Mouse (Mus musculus) adrenal gland, adult (tissue): ENCODE measurements around the gene Magi1.
A peak's percentile ranks its signal among the peaks of the same experiment; 100 is the strongest.

Experiments
- DNase-seq, 2 experiments: peaks; one replicate each; pipeline ENCODE4 v3.0.0; 2022 to 2023; ENCODE audit warnings: low spot score in 1 of 2; ENCODE audit not compliant: inconsistent age in 2 of 2

Magi1 gene

DNA sequence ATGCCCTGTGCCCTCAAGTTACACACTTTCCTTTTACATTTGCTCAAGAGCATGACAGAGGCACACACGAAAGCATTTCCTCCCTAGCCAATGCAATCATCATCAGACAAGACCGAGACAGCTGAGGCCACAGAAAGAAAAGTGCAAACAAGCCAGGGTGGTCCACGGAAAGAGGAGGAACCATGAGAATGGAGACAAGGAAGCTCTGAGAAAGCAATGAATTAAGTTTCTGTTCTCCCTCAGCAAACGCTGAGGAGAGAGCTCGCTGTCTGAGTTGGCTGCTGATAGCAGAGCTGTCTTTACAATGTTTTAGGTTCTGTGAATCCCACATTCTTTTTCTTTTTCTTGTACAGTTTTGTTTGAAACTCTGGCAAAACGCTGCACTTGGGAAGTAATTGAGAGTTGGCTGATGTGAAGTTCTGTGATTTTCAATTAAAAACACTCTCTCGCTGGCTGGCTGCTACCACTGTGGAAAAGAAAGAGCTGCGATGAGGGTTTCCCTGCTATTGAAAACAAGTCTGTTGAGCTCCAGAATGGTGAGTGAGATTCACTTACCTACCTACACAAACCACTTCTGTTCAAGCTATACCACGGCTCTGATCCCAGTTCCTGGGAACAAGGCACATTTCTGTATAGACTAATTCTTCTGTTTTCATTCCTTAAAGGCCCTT, 120.3 kb downstream of the Magi1 start:
- no peak for DNase-seq

DNA sequence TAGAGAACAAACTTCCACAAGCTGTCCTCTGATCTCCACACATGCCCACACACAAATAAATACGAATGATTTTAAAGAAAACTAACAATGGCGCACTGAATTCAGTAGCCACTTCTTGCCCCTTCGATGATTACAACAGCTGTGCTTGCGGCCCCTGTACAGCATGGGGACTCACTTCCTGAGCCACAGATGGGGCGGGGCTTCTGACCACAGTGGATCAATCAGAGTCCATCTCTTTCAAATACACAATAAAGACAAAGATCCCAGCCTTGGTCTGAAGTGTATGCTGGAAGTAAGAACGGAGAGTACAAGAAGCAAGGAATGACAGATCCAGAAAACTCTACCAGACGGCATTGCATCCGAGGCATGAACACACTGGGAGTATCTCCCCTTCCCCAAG, 120.8 kb downstream of the Magi1 start:
- DNase-seq, result no peak

DNA sequence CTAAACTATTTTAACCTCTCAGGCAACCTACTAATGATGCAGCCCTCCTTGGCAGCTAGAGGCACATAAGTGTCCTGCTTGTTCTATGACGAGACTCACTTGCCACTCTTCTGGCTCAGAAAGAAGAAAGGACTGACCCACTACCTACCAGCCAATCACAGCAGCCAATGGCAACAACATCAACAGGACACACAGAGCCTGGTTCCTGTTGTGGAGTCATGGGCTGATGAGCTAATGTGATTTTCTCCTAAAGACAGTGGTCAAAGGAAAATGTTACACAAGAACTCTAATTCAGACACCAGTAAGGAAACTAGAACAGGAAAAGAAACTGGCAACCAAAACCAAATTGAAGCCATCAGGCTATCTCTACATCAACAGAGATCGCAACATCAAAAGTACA, 124.5 kb downstream of the Magi1 start:
- no peak for DNase-seq

DNA sequence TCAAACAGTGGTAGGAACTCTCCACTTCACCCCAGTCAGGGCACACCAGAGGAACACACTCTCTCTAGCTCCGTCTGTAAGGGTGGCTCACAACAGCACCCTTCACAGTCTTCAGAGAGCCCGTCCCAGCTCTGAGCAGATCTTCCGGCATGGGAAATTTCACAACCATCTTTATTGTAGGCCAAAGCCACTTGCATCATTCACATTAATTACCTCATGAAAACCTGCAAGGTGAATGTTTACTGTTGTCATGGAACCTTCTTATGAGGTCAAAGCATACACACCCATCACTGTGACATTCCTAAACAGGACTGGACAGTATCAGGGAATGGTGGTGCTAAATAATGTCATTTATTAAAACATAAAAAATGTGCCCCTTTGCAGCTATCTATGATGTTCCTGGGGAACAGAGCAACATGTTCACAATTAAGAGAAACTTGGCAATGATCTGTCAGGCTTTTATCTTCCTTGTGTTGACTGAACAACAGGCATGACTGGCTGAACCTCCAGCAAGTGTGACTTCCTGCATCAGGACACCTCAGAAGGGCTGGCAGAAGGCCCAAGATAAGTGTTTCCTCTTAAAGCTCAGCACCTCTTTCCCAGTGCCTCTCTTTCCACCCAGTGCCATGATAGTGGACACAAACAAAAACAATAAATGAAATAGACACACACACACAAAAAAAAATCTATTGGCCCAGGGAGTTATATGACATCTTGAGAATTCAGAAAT, 125.4 kb downstream of the Magi1 start:
- DNase-seq, result peak in 1 of 2 experiments; percentile 68

DNA sequence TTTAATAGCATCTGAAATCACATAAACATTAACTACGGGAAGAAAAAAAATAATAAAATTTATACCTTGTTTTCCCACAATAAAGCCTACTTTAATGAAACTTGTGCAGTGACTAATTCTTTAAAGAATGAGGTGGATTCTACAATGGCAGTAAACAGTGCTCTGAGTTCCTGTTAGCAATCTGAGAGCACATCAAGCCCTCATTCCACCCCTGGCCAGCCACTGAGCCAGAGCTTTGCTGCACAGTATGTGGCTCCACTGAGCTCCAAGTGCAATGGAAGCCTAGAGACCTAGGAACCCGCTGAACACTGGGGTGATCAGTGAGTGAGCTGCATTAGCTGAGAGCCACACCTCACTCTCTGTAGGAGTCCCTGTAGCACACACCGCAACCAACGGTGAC, 127.7 kb downstream of the Magi1 start:
- DNase-seq, result no peak

DNA sequence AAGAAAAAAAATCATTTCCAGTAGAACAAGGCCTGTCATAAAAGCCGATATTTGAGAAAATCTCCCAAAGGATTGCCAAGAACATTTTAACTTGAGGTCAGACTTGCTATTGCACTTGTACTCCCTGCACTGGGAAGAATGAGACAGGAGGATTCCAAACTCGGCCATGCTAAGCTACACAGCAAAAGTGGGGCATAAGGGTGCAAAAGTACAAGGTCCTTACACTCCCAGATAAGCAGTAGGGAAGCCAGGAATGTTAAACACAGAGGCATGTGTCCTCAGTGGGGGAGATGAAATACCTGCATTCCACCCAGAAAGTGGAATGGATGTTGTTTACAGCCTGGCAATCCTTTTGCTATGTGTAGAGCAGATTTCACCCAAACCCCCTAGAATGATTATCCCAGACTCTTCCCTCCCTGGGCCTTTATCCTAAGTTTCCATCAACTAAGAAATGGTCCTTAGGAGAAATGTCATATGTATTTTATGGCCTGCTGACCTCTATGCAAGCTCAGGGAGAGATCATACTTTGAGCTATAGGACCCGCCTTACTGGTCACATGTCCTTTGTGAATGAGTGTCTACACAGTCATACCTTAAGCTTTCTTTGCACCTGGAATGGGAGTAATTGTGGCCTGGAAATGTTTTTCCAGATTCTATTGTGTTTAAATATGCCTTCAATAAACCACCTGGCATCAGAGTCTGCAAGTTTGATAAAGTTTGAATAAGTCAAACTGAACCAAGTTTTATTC, 128.7 kb downstream of the Magi1 start:
- DNase-seq, result no peak

DNA sequence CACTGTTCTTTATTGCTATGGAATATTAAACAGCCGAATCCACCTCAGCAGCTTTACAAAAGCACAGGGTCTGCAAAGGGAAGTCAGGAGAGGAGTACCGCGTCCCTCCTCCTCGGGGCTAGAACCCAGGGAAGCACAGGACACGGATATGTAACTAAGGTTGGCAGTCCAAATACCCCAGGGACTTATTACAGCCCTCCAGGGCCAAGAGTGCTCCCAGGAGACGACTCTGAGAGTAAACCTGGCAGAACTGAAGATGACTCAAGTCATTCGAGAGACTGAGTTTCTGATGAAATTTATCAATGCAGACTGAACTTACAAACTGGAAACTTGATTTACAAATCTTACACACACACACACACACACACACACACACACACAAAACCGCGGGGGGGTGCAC, 130.8 kb downstream of the Magi1 start:
- DNase-seq, result no peak

DNA sequence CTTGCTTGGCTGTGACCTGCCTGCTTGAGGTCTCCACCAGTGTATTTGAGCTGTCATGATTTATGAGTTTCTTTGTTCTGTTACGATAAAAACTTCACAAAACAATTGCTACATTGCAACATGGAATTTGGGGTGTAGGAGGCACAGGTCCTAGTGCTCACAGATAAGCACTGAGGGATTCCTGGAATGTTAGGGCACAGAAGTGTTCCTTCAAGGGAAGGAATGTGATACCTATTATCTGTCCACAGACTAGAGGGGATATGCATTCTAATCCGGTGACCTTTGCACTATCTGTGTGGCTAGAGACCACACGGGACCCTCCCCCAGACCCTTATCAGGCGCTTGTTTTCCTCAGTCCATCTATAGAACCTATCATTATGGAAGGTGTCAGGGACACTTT, 132.8 kb downstream of the Magi1 start:
- no peak for DNase-seq

DNA sequence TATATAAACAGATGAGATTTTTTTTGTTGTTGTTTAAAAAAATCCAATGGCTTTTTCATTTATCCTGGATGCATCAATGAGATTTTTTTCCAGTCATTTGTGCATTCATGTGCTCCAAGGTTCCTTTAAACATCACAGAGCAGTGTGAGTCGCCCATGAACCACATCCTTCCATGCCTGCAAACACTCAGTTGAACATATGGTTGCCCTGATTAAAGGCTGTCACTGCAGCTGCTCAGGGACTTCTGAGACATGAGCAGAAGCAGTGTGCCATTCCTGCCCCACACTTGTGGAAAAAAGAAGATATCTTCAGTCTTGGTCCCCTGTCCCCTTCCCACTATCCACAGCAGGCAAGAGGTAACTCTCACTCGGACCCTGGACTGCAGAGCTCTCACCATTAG, 133.9 kb downstream of the Magi1 start:
- DNase-seq, result no peak

DNA sequence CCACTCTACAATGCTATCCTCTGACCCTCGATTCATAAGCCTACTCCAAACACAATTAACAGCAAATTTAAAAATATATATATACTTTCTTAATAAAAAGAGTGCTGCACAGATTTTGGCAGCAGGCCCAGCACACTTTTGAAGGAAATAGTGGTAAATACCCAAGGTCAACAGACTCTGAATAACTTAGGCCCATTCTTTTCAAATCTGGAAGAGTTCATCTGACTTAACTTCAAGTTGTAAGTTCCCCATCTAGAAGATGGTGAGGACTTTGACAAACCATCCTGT, 137.6 kb downstream of the Magi1 start:
- peak in 1 of 2 experiments; percentile 64 for DNase-seq

DNA sequence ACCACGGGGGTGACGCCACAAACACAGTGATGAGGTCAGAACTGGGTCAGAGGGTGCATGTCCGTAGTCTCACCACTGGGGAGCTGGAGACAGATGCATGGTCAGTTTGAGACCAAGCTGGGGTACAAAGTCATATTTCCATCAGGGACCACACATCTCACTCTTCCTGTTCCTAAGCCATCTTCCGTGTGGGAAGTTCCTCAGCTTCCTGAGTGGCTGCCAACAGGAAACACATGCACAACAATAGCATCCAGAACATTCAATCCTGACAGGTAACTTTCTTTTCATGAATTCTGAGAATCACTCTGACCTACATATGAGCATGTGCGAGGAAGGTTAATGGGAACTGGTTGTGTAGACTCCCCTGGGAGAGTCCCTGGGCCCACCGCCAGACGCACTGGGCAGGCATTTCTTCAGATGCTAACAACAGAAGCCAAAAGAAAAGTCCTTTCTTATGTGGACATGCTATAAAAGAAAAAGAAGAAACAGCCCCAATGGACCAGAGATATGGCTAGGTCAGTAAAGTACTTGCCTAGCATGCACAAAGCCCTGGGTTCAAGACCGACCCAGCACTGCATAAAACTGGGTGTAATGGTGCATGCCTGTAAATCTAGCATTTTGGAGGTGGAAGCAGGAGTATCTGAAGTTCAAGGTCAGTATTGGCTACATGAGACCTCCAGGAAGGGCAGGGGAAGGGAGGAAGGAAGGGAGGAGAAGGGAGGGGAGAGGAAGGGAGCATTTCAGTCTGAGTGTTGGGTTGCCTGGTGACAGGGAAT, 138.1 kb downstream of the Magi1 start:
- peak; percentile 63 to 85 for DNase-seq

DNA sequence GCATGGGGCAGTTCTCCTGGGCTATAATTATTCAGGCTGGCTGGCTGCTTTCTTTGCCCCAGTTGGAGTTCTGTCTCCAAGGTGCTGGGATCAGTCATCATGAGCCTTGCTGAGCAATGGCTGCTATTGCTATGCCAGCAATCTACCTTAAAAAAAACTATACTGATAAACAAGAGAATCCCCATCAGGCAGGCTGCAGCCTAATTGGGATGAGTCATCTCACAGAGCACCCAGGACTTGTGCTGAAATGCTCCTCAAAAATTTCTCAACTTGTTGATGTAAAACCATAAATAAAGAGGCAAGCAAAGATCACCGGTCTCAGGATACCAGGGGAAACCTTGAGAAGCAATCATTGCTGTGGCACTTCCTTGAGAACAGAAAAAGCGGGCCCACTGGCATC, 141.2 kb downstream of the Magi1 start:
- no peak for DNase-seq

DNA sequence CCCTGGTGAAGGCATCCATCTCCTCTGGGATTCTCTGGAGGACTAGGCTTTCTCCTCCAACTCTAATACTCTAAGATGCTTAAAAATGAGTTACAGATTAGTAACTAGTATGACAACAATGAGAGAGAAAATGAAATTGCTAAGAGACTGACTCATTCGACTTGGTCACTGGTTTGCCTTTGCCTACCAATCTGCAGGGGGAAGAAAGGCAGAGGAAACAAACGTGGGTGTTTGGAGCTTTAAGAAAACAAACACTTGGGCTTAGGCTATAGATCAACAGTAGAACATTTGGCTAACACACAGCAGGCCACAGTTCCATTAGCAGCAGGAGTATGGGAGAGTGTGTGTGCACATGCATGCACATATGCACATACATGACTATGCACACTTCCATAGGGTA, 142.2 kb downstream of the Magi1 start:
- DNase-seq, result no peak

DNA sequence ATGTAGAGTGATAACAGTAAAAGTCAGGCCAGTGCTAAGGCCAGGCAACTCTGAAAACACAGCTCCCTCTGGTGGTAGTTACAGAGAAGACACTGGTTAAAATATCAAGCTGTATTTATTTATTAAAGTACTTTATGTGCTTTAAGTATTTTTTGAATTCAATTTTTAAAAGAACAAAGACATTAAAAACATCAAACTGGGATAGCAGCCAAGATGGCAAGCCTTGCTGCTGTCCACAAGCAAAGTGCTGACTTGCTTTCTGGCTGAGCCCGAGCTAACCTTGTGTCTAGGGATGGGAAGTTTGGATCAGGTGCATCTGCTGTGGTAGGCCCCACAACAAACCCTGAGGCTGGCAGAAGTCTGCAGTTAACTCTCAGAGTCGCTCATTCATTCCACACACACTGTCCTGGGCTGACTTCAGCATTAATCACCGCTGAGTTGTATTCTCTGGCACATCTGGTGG, 143.7 kb downstream of the Magi1 start:
- DNase-seq, result peak; percentile 54 to 67

DNA sequence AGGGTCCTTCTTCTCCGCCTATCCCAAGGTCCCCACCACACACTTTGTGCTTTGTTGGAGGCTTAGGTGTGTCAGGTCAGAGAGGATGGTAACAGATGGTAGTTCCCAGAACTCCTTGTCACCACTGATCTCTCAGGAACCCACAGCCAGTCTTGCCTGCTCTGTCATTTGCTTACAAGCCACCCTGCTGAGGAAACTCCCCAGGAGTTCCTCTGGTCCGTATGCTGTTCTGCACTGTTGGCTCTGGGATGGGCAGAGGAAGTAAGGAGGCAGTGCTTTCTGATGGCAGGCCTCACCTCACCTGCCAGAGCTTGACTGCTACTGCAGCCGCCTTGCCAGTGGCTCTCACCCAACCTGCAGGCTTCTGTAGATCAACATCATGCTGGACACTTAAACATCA, 147.0 kb downstream of the Magi1 start:
- DNase-seq, result no peak

DNA sequence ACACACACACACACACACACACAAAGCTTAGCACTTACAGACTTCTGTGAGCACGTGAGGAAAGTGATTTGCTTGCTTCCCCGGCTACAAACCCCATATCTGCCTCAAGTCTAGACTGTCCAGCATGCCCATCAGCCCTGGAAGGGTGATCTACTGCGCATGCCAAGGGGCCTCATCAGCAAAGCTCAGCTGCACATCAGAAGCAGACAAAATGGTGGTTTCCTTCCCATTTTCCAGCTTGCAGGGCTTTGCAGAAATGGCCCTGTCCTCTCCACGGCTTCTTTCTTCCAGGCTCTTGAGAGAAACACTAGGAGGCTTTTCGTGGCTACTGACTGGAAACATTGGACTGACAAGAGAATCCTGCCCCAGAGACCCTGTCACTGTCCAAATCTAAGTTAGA, 149.6 kb downstream of the Magi1 start:
- no peak for DNase-seq

DNA sequence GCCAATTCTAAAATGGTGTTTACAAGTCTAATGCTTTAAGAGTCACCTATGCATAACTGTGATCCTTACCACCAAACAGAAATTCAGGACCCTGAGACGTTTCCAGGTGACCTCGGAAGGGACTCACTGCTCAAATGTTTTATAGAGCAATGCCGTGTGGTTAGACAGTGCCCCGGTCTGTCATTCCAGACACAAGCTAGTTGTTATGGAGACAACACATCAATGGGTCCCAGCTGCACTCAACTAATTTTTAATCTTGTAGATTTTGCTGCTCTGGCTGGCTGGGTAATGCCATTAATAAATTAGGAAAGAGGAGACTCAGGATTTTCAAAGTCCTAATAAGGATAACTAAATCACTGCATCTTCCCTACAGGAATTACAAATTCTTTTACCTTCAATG, 151.7 kb downstream of the Magi1 start:
- DNase-seq, result no peak

DNA sequence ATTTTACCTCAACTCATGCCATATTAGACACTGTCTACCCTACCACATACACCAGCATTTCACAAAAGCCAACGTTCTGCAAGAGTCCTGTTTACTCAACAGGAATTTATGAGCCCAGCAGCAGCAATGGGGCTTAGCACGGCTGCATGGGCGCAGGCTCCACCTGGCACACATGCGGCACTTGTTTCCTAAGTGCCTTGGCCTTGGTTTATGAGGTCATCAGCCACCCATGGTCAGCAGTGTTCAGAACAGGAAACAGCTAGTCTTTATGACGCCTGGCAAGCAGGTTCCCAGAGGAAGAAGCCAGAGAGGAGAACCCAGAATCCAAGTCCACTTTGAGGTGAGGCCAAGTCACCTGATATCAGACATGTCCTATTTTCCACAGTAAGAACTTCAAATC, 153.3 kb downstream of the Magi1 start:
- peak; percentile 50 to 79 for DNase-seq

DNA sequence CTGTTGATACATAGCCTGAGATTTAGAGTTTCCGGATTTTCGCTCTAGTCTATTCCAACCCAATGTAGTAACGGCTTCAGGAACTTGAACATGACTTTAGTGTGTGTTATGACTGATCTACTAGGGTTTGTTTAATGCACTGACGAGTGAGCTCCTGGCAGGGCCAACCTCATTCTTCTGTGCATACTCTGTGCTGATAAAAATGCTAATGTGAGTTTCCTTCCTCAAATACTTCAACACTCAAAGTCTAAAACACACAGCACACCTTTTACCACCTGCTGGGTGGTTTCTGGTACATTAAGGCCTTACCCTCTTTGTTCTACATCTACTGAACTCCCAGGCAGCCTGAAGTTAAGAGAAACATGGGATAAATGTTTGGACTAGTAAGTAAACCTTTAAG, 157.0 kb downstream of the Magi1 start:
- no peak for DNase-seq

DNA sequence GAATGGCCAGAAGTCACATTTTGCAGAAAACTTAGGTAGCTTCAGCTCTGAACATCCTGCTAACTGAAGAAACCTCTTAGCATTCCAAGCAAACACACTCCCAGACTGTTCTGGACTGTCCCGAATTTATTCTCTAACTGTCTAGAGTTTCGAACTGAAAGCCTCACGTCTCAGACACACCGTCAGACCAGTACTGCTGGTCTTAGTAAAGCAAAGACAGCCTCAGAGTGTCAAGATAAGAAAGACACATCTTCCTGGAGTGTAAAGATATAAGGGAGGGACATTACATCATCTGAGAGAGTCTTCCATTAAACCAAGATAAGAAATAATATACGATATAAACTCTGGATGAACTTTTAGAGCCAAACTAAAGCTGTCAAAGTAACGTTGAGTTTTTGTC, 158.6 kb downstream of the Magi1 start:
- DNase-seq, result no peak

DNA sequence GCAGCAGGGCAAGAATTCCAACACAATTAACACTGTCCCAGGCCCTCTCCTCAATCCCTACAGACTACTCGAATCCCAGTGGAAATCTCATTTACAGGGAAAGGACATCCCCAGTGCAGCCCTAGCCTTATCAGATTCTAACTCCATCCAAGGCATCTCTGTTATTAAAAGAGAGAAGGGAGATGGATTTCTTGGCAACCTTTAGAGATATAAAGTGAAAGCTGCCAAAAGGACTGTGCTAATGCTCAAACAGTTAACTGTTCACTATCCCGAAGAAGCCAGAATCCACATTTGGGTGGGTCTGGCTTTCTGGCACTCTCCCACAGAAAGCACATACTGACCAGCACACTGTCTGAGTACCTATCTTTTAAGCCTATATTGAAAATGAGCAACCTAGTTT, 159.4 kb downstream of the Magi1 start:
- no peak for DNase-seq
